Mouse (Mus musculus) right cerebral cortex, postnatal 14 days (tissue): ENCODE data around the gene Vmn1r132.
"Not testable (repeated sequence)": the region's sequence is repeated elsewhere in the genome, so short reads cannot be mapped to it uniquely, and the experiment has no call there.

Experiments used
- DNase-seq: peaks from one replicate; pipeline ENCODE4 v3.0.0; 2022

Vmn1r132 gene

GRCm38 (mm10) chr7:21613792-21614191, at the start of gene Vmn1r132:
TSS of gene Vmn1r132 (plus strand) at chr7:21614092.
- DNase-seq: not testable (repeated sequence)
